Mouse (Mus musculus): ENCODE measurements around the gene Nid2.

- TF ChIP-seq CTCF (IDR thresholded peaks at IDR 0.05; ENCODE audit: insufficient read depth, low read depth, low read length) (no peak), POLR2A (IDR thresholded peaks at IDR 0.05; ENCODE audit: insufficient read depth, low read depth, low read length) (no peak)
Measured at GRCm38 (mm10) chr14:19749743-19750142, 1.3 kb upstream of the Nid2 start.
